Mouse (Mus musculus) erythroblast, adult 5-6 weeks (primary cell): Measurements from ENCODE around the gene Msl1. TPM values are rescaled to one million over a fixed set of nuclear protein-coding genes. Genes with fewer than 3 reads are reported as not detected.

Experiments used
- ATAC-seq: replicated peaks from 2 replicates; pipeline ENCODE4 v1.8.0; 2016; ENCODE audit warnings: moderate number of reproducible peaks, mild to moderate bottlenecking, moderate TSS enrichment, inconsistent platforms; ENCODE audit not compliant: poor library complexity, low FRiP score, severe bottlenecking
- total RNA-seq, 2 experiments: library from RNA; stranded (forward) in 1 of 2; stranded (reverse) in 1 of 2; fragments of 150-400 nt in 1 of 2; fragments of 200-764, 138-1000 nt in 1 of 2; gene quantifications; 2 replicates each; pipeline versions ENCODE4 v1.2.3 to v1.2.4; 2015 to 2017; ENCODE audit warnings: low replicate concordance in 2 of 2

Msl1 gene
- total RNA-seq (2015; ENCODE audit: low replicate concordance) (30.3 and 42.7 TPM in 2 replicates), total RNA-seq (2017; ENCODE audit: low replicate concordance) (26.1 and 26.3 TPM in 2 replicates)

- peak; percentile 67 for ATAC-seq
Observed at GRCm38 (mm10) chr11:98795015-98795713, at the start of gene Msl1. Gene Msl1 (plus strand): TSS chr11:98795516.

GRCm38 (mm10) chr11:98745932-98746853, 49.1 kb upstream of the Msl1 start:
- ATAC-seq: no peak

GRCm38 (mm10) chr11:98746855-98747693, 48.2 kb upstream of the Msl1 start:
- no peak for ATAC-seq

GRCm38 (mm10) chr11:98747804-98748505, 47.4 kb upstream of the Msl1 start:
- ATAC-seq: no peak

- ATAC-seq: no peak
Observed at GRCm38 (mm10) chr11:98748506-98749416, 46.6 kb upstream of the Msl1 start.

GRCm38 (mm10) chr11:98749716-98750115, 45.6 kb upstream of the Msl1 start:
- no peak for ATAC-seq

GRCm38 (mm10) chr11:98750351-98751201, 44.7 kb upstream of the Msl1 start:
- ATAC-seq: 0 out of 2 replicates have a peak, but pooled peaks have one; percentile 14

- no peak for ATAC-seq
Observed at GRCm38 (mm10) chr11:98751221-98751782, 44.0 kb upstream of the Msl1 start.

GRCm38 (mm10) chr11:98752562-98753140, 42.7 kb upstream of the Msl1 start:
- ATAC-seq: no peak

- ATAC-seq: no peak
Observed at GRCm38 (mm10) chr11:98753264-98753663, 42.1 kb upstream of the Msl1 start.

- ATAC-seq: 0 out of 2 replicates have a peak, but pooled peaks have one; percentile 17
Observed at GRCm38 (mm10) chr11:98754151-98754620, 41.1 kb upstream of the Msl1 start.

- peak; percentile 69 for ATAC-seq
Observed at GRCm38 (mm10) chr11:98754621-98755181, 40.6 kb upstream of the Msl1 start.

GRCm38 (mm10) chr11:98755726-98756380, 39.5 kb upstream of the Msl1 start:
- ATAC-seq: no peak

- no peak for ATAC-seq
Observed at GRCm38 (mm10) chr11:98756711-98757110, 38.6 kb upstream of the Msl1 start.

- no peak for ATAC-seq
Observed at GRCm38 (mm10) chr11:98761939-98762338, 33.4 kb upstream of the Msl1 start.
